Mouse (Mus musculus) embryonic facial prominence, embryonic 14.5 days (tissue): Measurements from ENCODE around the gene Ermp1. TPM values are rescaled to one million over a fixed set of nuclear protein-coding genes. Genes with fewer than 3 reads are reported as not detected.

ENCODE experiments used
- ATAC-seq: fragments of 200-750 bp; cut with Nextera tagmentation; 2 replicates; pipeline ENCODE4 v1.8.0; 2017; ENCODE audit warnings: low read depth, moderate number of reproducible peaks, moderate TSS enrichment
- DNase-seq: peaks from one replicate; pipeline ENCODE4 v3.0.0-alpha.2; 2015; ENCODE audit warnings: low spot score
- H3K27ac ChIP-seq: fragments of 300-500 bp; sonication (generic); replicated peaks from 2 replicates; pipeline ENCODE4 v1.5.1; 2014; ENCODE audit warnings: low read depth, mild to moderate bottlenecking, low read length, moderate library complexity
- H3K27me3 ChIP-seq: fragments of 300-500 bp; sonication (generic); replicated peaks from 2 replicates; pipeline ENCODE4 v1.6.1; 2014; ENCODE audit warnings: low read length; ENCODE audit not compliant: control insufficient read depth, insufficient read depth
- H3K36me3 ChIP-seq: fragments of 300-500 bp; sonication (generic); 2 replicates; pipeline ENCODE4 v1.6.1; 2014; ENCODE audit warnings: low read length, mixed read lengths; ENCODE audit not compliant: control insufficient read depth, insufficient read depth
- H3K4me1 ChIP-seq: fragments of 300-500 bp; sonication (generic); 2 replicates; pipeline ENCODE4 v1.6.1; 2014; ENCODE audit warnings: antibody characterized with exemption, low read length; ENCODE audit not compliant: control insufficient read depth, insufficient read depth
- H3K4me2 ChIP-seq: fragments of 300-500 bp; sonication (generic); 2 replicates; pipeline ENCODE4 v1.6.1; 2014; ENCODE audit warnings: low read depth, mild to moderate bottlenecking, low read length, moderate library complexity, mixed read lengths
- H3K4me3 ChIP-seq: fragments of 300-500 bp; sonication (generic); 2 replicates; pipeline ENCODE4 v1.5.1; 2014; ENCODE audit warnings: low read depth, mild to moderate bottlenecking, low read length
- H3K9ac ChIP-seq: fragments of 300-500 bp; sonication (generic); 2 replicates; pipeline ENCODE4 v1.6.1; 2014; ENCODE audit warnings: low read depth, mild to moderate bottlenecking, low read length, moderate library complexity, mixed read lengths
- H3K9me3 ChIP-seq: fragments of 300-500 bp; sonication (generic); 2 replicates; pipeline ENCODE4 v1.6.1; 2016; ENCODE audit warnings: low read length; ENCODE audit not compliant: control insufficient read depth
- WGBS: fragments of 180-500 bp; shearing (Covaris S2); extraction: QIAGEN DNeasy Blood & Tissue Kit; methylation state at CpG from one replicate; pipeline ENCODE4 v1.1.7; 2014; 5-methylcytosine and 5-hydroxymethylcytosine counted together
- polyA plus RNA-seq: library from polyadenylated mRNA; unstranded; fragments of >200 nt; fragmentation: Nextera tagmentation; extraction: Ambion mirVana; gene quantifications from 2 replicates; pipeline ENCODE4 v1.2.1, GENCODE M21; 2014

Ermp1 gene
- polyA plus RNA-seq, 1 experiment from 2014 or later = 14.2 TPM

DNA sequence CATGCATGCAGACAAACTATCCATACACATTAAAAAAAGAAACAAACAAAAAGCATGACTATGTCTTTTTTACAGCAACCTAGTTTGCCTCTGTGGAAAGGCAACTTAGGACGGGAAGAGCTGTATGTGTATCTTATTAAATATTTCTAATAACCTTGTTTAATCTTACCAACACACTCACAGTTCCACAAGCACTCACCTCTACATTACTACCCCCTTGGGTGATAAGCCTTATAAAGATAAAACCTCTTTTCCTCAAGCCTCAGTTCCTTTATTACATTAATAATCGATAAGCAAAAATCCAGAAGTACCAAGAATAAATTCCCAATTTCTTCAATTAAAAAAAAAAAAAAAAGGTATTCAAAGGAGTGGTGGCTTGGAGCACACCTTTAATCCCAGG lies 9.3 kb upstream of the Ermp1 start:
- Histone ChIP-seq H3K27ac (no peak overlapping the region), H3K9me3 (no peaks in the 10 kb centered on the region), H3K4me2 (no peak overlapping the region), H3K27me3 (no peaks in the 10 kb centered on the region), H3K36me3 (no peaks in the 10 kb centered on the region), H3K9ac (no peak overlapping the region), H3K4me3 (no peak overlapping the region), H3K4me1 (peaks cover 5% of the 10 kb centered on the region; the same call in 1 of the 2 replicates)
- WGBS = 92% methylated on average over 2 of the region's 2 CpGs
- no peak for DNase-seq
- ATAC-seq = no peak

DNA sequence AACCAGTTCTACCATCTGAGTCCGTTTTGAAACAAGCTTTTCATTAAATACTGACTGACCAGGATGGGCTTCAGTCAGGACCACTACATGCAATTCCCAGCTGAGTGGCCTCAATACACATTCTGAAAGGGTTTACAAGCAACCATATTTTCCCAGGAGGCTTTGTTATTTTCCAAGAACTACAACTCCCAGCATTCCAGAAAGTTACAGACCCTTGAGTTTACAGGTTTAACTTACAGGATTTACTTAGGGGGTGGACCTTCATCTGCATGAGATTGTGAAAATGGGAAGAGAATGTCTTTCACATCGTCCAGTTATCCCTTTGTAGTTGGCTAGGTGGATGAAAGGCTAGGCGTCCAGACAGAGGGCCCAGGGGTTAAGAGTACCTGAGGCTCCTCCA lies 8.8 kb upstream of the Ermp1 start:
- no peak for DNase-seq
- Histone ChIP-seq H3K4me2 (no peak overlapping the region), H3K27me3 (no peaks in the 10 kb centered on the region), H3K27ac (no peak overlapping the region), H3K4me3 (no peak overlapping the region), H3K9ac (no peak overlapping the region), H3K4me1 (peaks cover 5% of the 10 kb centered on the region; the same call in 1 of the 2 replicates), H3K9me3 (no peaks in the 10 kb centered on the region), H3K36me3 (no peaks in the 10 kb centered on the region)
- ATAC-seq = no peak
- WGBS = 54% methylated on average over 3 of the region's 3 CpGs

DNA sequence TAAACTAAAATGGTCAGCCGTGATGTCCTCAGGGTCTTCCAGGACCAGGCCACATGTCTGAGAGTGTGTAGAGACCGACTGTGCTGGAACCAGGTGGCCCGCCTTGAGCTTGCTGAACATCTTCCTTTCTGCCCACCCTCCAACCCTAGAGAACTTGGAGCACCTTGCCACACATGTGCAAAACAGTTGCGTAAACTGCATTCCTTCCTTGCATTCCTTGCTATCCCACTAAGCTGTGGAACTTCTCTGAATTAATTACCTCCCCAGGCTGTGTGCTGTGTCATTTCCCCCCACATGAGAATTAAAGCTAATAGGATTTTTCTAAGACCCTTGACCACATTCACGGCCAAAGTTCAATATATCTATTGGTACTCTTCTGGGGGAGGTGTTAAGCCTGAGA lies 8.4 kb upstream of the Ermp1 start:
- no peak overlapping the region for H3K9ac ChIP-seq
- H3K36me3 ChIP-seq = no peaks in the 10 kb centered on the region
- no peaks in the 10 kb centered on the region for H3K27me3 ChIP-seq
- no peaks in the 10 kb centered on the region for H3K9me3 ChIP-seq
- no peak overlapping the region for H3K4me2 ChIP-seq
- 45% methylated on average over 5 of the region's 5 CpGs for WGBS
- H3K4me1 ChIP-seq = peaks cover 5% of the 10 kb centered on the region; the same call in 1 of the 2 replicates
- no peak overlapping the region for H3K4me3 ChIP-seq
- H3K27ac ChIP-seq = no peak overlapping the region
- no peak; the same call in 1 of the 2 replicates for ATAC-seq
- DNase-seq = no peak

DNA sequence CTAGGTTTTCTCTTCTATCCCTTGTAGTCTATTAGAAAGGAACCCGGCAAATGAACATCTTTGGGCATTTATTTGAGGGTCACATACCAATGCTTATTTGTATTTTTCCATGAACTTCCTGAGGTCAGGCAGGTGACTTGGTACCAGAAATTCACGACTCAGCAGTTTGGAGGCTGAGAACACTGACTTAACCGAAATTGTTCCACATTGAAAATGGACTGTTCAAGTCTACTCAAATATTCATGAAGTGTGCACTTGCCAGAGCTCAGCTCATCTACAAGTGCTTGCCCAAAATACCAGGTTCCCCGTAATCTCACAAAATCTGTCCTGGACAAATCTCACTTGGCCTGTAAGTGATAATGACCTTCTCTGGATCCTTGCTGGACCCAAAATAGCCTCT lies 7.8 kb upstream of the Ermp1 start:
- H3K4me2 ChIP-seq = no peak overlapping the region
- H3K4me3 ChIP-seq = no peak overlapping the region
- WGBS = 74% methylated on average over 4 of the region's 4 CpGs
- H3K27ac ChIP-seq = no peak overlapping the region
- peaks cover 5% of the 10 kb centered on the region; the same call in 1 of the 2 replicates for H3K4me1 ChIP-seq
- H3K36me3 ChIP-seq = no peaks in the 10 kb centered on the region
- ATAC-seq (no peak), DNase-seq (no peak)
- no peaks in the 10 kb centered on the region for H3K27me3 ChIP-seq
- no peak overlapping the region for H3K9ac ChIP-seq
- H3K9me3 ChIP-seq = no peaks in the 10 kb centered on the region

DNA sequence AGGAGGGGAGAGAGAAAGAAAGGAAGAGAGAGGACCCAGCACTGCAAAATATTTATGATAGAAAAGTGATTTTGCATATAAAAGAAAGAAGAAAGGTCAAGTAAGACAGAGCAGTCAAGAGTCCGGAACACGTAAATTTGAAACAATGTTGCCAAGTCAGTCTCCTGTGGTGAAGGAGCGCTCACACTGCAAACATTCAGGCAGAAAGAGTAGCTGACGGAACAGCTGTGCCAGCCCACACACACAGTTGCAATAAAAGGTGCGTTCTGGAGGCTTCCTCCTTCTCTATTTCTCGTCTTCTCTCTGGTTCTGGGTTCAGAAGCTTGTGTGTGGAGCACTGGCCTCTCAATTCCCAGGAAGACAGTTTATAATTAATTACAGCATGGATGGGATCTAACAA lies 6.9 kb upstream of the Ermp1 start:
- WGBS = 47% methylated on average over 6 of the region's 6 CpGs
- Histone ChIP-seq H3K27ac (no peak overlapping the region), H3K9me3 (no peaks in the 10 kb centered on the region), H3K9ac (no peak overlapping the region), H3K27me3 (no peaks in the 10 kb centered on the region), H3K36me3 (no peaks in the 10 kb centered on the region), H3K4me1 (peaks cover 5% of the 10 kb centered on the region; the same call in 1 of the 2 replicates), H3K4me3 (no peak overlapping the region), H3K4me2 (no peak overlapping the region)
- ATAC-seq = no peak
- no peak for DNase-seq

DNA sequence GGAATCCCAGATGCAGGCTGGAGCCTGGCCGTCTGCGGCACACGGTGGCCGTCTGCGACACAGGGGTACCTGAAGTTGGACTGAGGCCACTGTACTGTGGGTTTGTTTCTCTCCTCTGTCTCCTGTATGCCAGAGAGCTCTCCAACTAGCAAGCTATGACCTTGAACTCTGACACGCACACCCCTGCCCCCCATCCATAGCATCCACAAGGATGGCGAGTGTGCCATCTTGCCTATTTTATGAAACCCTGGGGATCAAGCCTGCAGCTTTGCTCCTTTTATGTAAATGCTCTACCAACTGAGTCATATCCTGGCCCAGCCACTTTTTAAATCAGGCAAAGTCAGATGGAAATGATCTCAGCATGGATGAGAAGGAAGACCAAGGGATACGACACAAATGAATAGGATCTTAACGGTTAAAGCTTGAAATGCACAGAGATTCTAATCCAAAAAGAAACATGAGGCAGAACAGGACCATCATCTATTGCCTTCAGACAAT lies 5.6 kb upstream of the Ermp1 start:
- Histone ChIP-seq H3K27me3 (no peaks in the 10 kb centered on the region), H3K4me1 (peaks cover 5% of the 10 kb centered on the region; the same call in 1 of the 2 replicates), H3K36me3 (no peaks in the 10 kb centered on the region), H3K4me2 (no peak overlapping the region), H3K27ac (no peak overlapping the region), H3K9me3 (no peaks in the 10 kb centered on the region), H3K9ac (no peak overlapping the region), H3K4me3 (no peak overlapping the region)
- 73% methylated on average over 9 of the region's 9 CpGs for WGBS
- ATAC-seq (no peak), DNase-seq (no peak)

DNA sequence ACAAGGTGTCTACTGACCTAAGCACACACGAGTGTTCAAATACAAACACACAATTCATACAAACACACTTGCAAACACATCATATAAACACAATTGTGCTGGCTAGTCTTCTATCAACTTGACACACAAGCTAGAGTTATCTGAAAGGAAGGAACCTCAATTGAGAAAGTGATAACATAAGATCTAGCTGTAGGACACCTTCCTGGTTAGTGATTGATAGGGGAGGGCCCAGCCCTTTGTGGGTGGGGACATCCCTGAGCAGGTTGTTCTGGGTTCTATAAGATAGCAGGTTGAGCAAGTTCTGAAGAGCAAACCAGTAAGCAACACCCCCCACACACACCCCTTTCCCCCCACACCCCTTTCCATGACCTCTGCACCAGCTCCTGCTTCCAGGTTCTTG lies 1.5 kb upstream of the Ermp1 start:
- Histone ChIP-seq H3K4me3 (no peak overlapping the region), H3K4me2 (no peak overlapping the region), H3K27ac (no peak overlapping the region), H3K27me3 (no peaks in the 10 kb centered on the region), H3K36me3 (peaks cover 11% of the 10 kb centered on the region; the same call in 1 of the 2 replicates), H3K4me1 (peaks cover 5% of the 10 kb centered on the region; the same call in 1 of the 2 replicates), H3K9me3 (no peaks in the 10 kb centered on the region), H3K9ac (no peak overlapping the region)
- ATAC-seq = no peak
- WGBS = 85% methylated on average over 1 of the region's 1 CpGs
- DNase-seq = no peak

DNA sequence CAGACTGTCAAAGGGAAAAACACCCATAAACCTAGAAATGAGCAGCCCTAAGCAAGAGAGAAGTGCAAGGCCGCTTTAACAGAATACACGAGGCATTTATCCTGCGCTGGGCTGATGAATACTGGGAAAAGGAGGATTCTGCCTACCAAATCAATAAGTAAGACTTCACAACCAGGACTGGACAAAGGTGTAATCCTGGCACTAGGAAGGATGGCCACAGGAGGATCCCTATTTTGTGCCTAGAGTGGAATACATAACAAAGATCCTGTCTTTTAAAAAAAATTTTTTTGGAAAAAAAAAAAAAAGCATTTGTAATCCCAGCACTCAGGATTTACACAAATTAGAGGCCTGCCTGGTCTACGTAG lies 317 bp upstream of the Ermp1 start:
- DNase-seq (no peak), ATAC-seq (no peak)
- Histone ChIP-seq H3K9ac (peak overlapping the region; percentile 81), H3K4me1 (peaks cover 3% of the 10 kb centered on the region; the same call in 1 of the 2 replicates), H3K4me2 (peak overlapping the region; percentile 66), H3K27ac (no peak overlapping the region), H3K9me3 (no peaks in the 10 kb centered on the region), H3K36me3 (peaks cover 11% of the 10 kb centered on the region; the same call in 1 of the 2 replicates), H3K4me3 (peak overlapping the region; percentile 86), H3K27me3 (no peaks in the 10 kb centered on the region)
- WGBS = 27% methylated on average over 4 of the region's 4 CpGs

DNA sequence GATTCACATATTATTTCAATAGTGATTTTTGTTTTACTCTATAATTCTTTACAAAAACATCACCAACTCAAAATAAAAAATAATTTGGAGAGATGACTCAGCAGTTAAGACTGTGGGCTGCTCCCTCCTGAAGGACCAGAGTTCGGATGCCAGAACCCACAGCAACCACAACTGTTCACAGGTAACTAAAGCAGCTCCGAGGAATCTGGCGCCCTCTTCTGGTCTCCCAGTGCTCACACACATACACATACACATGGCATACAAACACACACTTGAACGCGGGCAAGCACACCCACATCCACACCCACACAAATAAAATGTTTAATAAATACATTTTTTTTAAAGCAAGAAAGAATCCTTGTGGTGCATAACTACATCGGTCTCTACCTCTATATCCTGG lies 3.5 kb downstream of the Ermp1 start:
- ATAC-seq = no peak
- Histone ChIP-seq H3K27ac (no peak overlapping the region), H3K4me1 (peaks cover 9% of the 10 kb centered on the region; the same call in 1 of the 2 replicates), H3K9ac (no peak overlapping the region), H3K9me3 (no peaks in the 10 kb centered on the region), H3K4me2 (no peak overlapping the region), H3K36me3 (peaks cover 11% of the 10 kb centered on the region; the same call in 1 of the 2 replicates), H3K4me3 (no peak overlapping the region), H3K27me3 (no peaks in the 10 kb centered on the region)
- WGBS = 96% methylated on average over 6 of the region's 6 CpGs
- no peak for DNase-seq
